Mouse (Mus musculus) kidney, adult 2 months (tissue): ENCODE results near the gene Gtf3c2. TPM values are rescaled to one million over a fixed set of nuclear protein-coding genes. Genes with fewer than 3 reads are reported as not detected.

ENCODE experiments used
- DNase-seq: peaks from one replicate; pipeline ENCODE4 v3.0.0; 2021
- H3K27ac ChIP-seq: fragments of 200-500 bp; 2 replicates; pipeline ENCODE4 v1.5.1; 2012; ENCODE audit warnings: low read depth, low read length, control low read depth, inconsistent platforms; ENCODE audit not compliant: insufficient read depth
- H3K27me3 ChIP-seq: fragments of 200-500 bp; replicated peaks from 2 replicates; pipeline ENCODE4 v1.6.1; 2012; ENCODE audit warnings: mild to moderate bottlenecking, moderate library complexity, low read length, inconsistent platforms; ENCODE audit not compliant: control insufficient read depth, insufficient read depth
- H3K36me3 ChIP-seq: fragments of 200-500 bp; 2 replicates; pipeline ENCODE4 v1.6.1; 2012; ENCODE audit warnings: mild to moderate bottlenecking, moderate library complexity, low read length, inconsistent platforms; ENCODE audit not compliant: control insufficient read depth, insufficient read depth
- H3K4me1 ChIP-seq: fragments of 200-500 bp; 2 replicates; pipeline ENCODE4 v1.6.1; 2011; ENCODE audit warnings: low read length; ENCODE audit not compliant: control insufficient read depth, insufficient read depth
- H3K4me3 ChIP-seq: fragments of 200-500 bp; 2 replicates; pipeline ENCODE4 v1.5.1; 2011; ENCODE audit warnings: mild to moderate bottlenecking, low read depth, low read length, control low read depth; ENCODE audit not compliant: insufficient read depth
- CTCF ChIP-seq: fragments of 200-500 bp; conservative IDR thresholded peaks from 2 replicates; pipeline ENCODE4 v1.5.1; 2011; ENCODE audit warnings: low read depth, mild to moderate bottlenecking, control low read depth, low read length, moderate library complexity, mixed read lengths; ENCODE audit not compliant: insufficient read depth, insufficient read length
- POLR2A ChIP-seq: fragments of 200-500 bp; IDR thresholded peaks from one replicate; pipeline ENCODE4 v1.6.1; 2011; ENCODE audit warnings: low read depth, low read length, control low read depth
- WGBS: fragments of 180-500 bp; shearing (Covaris S2); methylation state at CpG from one replicate; pipeline ENCODE4 v1.1.7; 2018; 5-methylcytosine and 5-hydroxymethylcytosine counted together
- polyA plus RNA-seq: library from polyadenylated mRNA; depleted of rRNA; stranded (reverse); fragments of >200 nt; gene quantifications from 2 replicates; pipeline ENCODE4 v1.2.3, GENCODE M21; 2012

The Gtf3c2 gene
- polyA plus RNA-seq, 1 experiment, result 47.8 TPM

DNA sequence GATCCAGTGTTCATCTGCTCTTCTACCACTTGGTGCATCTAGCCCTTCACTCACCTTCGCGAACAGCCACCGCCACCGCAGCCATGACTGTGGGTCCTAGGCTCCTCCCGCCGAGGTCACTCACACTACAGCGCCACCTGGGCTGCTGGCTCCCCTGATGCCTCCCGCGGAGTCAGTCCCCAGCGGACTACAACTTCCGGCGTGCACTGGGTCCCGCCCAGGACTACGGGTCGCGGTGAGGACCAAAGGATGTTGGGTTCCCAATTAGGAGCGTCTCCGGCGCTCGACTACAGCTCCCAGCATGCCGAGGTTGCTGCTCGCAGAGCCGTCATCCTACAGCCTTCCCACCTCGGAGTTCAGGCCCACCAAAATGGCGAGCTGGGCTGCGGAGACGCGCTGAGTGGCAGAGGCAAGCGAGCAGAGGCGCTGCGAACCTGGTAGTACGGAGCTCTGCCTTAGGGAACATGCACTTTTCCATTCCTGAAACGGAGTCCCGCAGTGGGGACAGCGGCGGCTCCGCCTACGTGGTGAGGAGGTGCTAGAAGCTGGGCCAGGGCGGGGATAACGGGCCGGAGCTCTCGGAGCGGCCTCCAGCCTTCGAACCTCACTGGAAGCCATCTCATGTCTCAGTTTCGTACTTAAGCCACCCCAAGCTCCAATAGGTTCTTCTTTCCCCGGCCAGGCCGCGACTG, 13.1 kb upstream of the Gtf3c2 start, which contains the start of the genes Snx17 and Eif2b4:
TSS of gene Snx17 (plus strand) at position 289 of the 692 bp plus-strand sequence.
TSS of gene Eif2b4 (minus strand) at position 492 of the 692 bp plus-strand sequence.
- WGBS, result under 1% methylated on average over 48 of the region's 48 CpGs
- Histone ChIP-seq H3K27me3 (no peaks in the 10 kb centered on the region), H3K4me1 (peaks cover 7% of the 10 kb centered on the region), H3K4me3 (peak within 1 kb of the TSS; percentile 83), H3K36me3 (peaks cover 7% of the 10 kb centered on the region), H3K27ac (peak within 1 kb of the TSS; percentile 88)
- peak; percentile 51 for TF ChIP-seq CTCF
- TF ChIP-seq POLR2A, result peak; percentile 75
- peak; percentile 100 for DNase-seq

DNA sequence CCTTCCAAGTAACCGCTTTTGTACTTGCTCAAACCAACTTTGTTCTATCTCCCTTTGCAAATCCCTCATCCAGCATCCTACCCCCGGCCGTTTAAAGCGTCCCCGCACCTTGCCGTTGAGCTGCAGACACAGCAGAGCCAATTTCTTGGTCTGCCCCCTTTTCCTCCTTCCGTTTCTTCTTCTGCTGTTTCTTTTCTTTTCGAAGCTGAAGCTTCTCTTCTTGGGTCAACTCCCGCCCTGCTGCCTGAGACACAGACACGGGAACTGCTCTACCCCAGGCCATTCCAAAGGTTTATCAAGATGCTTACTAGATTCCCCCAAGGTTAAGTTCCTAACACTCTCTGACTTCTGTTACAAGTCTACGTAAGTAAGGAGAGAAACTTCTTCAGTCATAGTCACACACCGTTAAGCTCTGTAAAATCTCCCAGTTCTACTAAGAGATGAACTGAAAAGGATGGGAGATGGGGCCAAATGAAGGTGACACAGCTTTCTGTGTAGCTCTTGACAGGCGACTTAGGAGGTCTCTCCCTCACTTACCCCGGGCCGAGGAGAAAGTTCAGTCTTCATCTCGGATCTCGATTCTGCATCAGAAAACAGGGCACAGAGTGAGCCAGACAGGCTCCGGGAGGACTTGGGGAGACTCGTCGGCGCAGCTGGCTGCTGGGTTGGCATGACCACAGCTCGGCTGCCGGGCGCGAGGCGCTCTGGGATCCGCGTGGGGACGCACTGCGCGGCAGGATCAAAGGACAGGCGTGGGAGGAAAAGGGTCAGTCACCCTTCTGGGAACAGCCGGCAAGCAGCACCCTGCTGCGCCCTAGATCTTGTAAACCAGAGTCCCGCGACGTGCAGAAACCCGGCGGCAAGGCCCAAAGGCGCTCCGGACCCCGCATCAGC, 12.3 kb upstream of the Gtf3c2 start:
- H3K27me3 ChIP-seq, result no peaks in the 10 kb centered on the region
- H3K36me3 ChIP-seq, result peaks cover 7% of the 10 kb centered on the region
- DNase-seq, result no peak
- TF ChIP-seq CTCF (no peak), POLR2A (no peak)
- H3K4me3 ChIP-seq, result peak overlapping the region; percentile 83
- 11% methylated on average over 42 of the region's 42 CpGs for WGBS
- H3K4me1 ChIP-seq, result peaks cover 7% of the 10 kb centered on the region
- peak overlapping the region; percentile 88 for H3K27ac ChIP-seq

DNA sequence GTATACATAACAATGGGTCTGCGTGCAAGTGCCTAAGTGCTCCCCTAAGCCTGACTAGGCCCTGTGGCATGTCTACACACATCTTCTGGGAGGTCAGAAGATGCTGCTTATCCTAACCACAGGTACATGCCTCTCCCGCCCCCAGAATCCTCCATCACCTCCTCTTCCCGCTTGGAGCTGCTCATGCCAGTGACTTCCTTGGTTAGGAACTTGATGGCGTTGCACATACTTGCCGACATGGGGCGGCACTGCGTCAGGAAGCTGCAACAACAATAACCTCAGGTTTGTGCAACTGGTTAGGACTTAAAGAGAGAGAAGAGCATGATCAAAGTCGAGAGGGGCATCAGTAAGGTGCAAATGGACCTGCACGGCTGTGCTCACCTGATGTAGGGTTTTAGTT, 10.3 kb upstream of the Gtf3c2 start:
- TF ChIP-seq POLR2A (no peak), CTCF (no peak)
- Histone ChIP-seq H3K4me1 (peaks cover 7% of the 10 kb centered on the region), H3K27me3 (no peaks in the 10 kb centered on the region), H3K4me3 (no peak overlapping the region), H3K36me3 (no peaks in the 10 kb centered on the region; the same call in none of the 2 replicates), H3K27ac (no peak overlapping the region)
- DNase-seq, result no peak
- WGBS, result 91% methylated on average over 9 of the region's 9 CpGs

DNA sequence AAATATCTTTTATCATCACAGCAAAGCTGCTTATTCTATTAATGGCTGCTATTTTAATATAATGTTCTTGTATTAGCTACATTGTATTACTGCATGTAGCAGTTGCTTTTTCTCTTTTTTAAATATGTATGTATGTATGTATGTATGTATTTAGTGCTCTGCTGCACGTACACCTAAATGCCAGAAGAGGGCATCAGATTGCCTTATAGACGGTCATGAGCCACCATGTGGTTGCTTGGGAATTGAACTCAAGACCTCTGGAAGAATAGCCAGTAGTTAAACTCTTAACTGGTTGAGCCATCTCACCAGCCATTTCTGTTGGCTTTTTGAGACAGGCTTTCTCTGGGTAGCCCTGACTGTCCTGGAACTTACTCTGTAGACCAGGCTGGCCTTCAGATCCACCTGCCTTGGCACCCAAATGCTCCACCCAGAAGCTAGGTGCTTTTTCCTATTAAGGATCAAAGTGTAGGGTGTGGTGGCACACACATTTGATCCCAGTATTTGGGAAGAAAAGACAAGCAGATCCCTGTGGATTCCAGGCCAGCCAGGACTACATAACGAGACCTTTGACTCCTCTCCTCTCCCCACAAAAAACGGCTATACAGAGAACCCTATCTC, 8.4 kb upstream of the Gtf3c2 start:
- TF ChIP-seq POLR2A (no peak), CTCF (peak; percentile 29; the same call in 1 of the 2 replicates)
- WGBS, result 78% methylated on average over 4 of the region's 4 CpGs
- H3K4me3 ChIP-seq, result no peak overlapping the region
- H3K27me3 ChIP-seq, result no peaks in the 10 kb centered on the region
- no peaks in the 10 kb centered on the region; the same call in none of the 2 replicates for H3K36me3 ChIP-seq
- DNase-seq, result no peak
- H3K27ac ChIP-seq, result no peak overlapping the region
- H3K4me1 ChIP-seq, result peaks cover 5% of the 10 kb centered on the region

DNA sequence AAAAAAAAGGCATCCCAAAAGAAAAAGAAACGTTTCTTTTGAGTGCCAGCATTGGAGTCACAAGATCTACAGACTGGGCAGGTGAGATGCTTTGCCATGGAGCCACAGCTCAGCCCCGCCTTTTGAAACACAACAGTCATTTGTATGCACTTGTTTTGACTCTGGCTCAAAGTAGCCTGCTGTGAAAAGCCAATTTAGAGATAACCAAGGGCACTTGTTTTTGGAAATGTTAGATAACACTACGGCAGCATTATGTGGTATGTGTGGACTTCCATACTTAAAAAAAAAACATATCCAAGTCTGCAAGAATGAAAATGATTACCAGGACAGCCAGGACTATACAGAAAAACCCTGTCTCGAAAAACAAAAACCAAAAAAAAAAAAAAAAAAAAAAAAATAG, 3.7 kb upstream of the Gtf3c2 start:
- Histone ChIP-seq H3K36me3 (no peaks in the 10 kb centered on the region; the same call in none of the 2 replicates), H3K4me3 (no peak overlapping the region), H3K4me1 (peaks cover 4% of the 10 kb centered on the region; the same call in 1 of the 2 replicates), H3K27ac (no peak overlapping the region), H3K27me3 (no peaks in the 10 kb centered on the region)
- no peak for DNase-seq
- 67% methylated on average over 4 of the region's 4 CpGs for WGBS
- TF ChIP-seq CTCF (no peak), POLR2A (no peak)

DNA sequence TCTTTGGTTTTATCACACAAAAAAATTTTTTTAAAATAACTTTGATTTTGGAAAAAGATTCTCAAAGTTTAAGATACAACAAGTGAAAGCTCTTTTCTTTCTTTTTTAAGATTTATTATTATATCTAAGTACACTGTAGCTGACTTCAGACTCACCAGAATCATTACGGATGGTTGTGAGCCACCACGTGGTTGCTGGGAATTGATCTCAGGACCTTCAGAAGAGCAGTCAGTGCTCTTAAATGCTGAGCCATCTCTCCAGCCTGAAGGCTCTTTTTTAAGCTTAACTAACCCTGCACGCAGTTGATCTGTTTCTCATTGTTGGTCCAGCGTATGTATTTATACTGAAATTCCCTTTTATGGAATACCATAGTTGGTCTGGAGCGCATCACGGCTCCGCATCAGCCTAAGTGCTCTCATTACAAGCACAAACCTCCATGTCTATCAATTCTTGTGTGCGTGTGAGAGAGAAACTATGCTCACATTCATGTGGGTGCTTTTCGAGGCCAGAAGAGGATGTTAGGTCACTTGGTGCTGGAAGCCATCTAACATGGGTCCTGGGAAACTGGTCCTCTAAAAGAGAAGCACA, 1.3 kb upstream of the Gtf3c2 start:
- no peaks in the 10 kb centered on the region for H3K27me3 ChIP-seq
- no peak for TF ChIP-seq CTCF
- no peak for TF ChIP-seq POLR2A
- no peak for DNase-seq
- H3K4me1 ChIP-seq, result peaks cover 4% of the 10 kb centered on the region; the same call in 1 of the 2 replicates
- 94% methylated on average over 9 of the region's 9 CpGs for WGBS
- H3K36me3 ChIP-seq, result no peaks in the 10 kb centered on the region
- no peak overlapping the region for H3K27ac ChIP-seq
- no peak overlapping the region for H3K4me3 ChIP-seq
